Mouse (Mus musculus) heart, postnatal 36 days (tissue): ENCODE data around the gene Selenof. TPM values are rescaled to one million over a fixed set of nuclear protein-coding genes. Genes with fewer than 3 reads are reported as not detected.
A peak's percentile ranks its signal among the peaks of the same experiment; 100 is the strongest.

Source experiments
- DNase-seq, 2 experiments: peaks; one replicate each; pipeline ENCODE4 v3.0.0; 2021 to 2022
- intact Hi-C: fragments of 180-260 bp; cut with DNase I; formaldehyde crosslinking; loops from one replicate; pipeline ENCODE4 v1.15.1; 2025
- total RNA-seq, 2 experiments: library from RNA; stranded (reverse); gene quantifications; 2 replicates each; pipeline ENCODE4 v1.2.3; 2021

Selenof gene
- 100 to 1,000 TPM; 134 to 135 TPM for total RNA-seq

GRCm38 (mm10) chr3:144570047-144570815, at the start of gene Selenof, which contains the start of gene Hs2st1:
Gene Selenof (plus strand): TSS chr3:144570304.
Gene Hs2st1 (minus strand): TSS chr3:144570181.
- intact Hi-C loops, result loop anchor here (2.0 to 5.0 kb wide), 2 partner anchors 47 to 368 kb away; no protein-coding TSS in a partner anchor

GRCm38 (mm10) chr3:144527918-144528317, 42.2 kb upstream of the Selenof start:
- intact Hi-C loops, result no loop called here
- DNase-seq, result no peak

More at GRCm38 (mm10) chr3:144570047-144570815, at the start of gene Selenof, which contains the start of gene Hs2st1:
- peak; percentile 92 to 96 for DNase-seq

- no peak for DNase-seq
- intact Hi-C loops, result loop anchor here (1.0 to 2.0 kb wide), 3 partner anchors 38 to 189 kb away; partner anchors contain the start of gene Sh3glb1
These were observed 39.1 kb upstream of the Selenof start for GRCm38 (mm10) chr3:144531023-144531422.

GRCm38 (mm10) chr3:144535056-144535455, 35.0 kb upstream of the Selenof start:
- intact Hi-C loops, result no loop called here
- no peak for DNase-seq

- intact Hi-C loops, result no loop called here
- DNase-seq, result no peak
These were observed 32.8 kb upstream of the Selenof start for GRCm38 (mm10) chr3:144537078-144537855.

GRCm38 (mm10) chr3:144539051-144539450, 31.1 kb upstream of the Selenof start:
- intact Hi-C loops, result no loop called here
- DNase-seq, result no peak

GRCm38 (mm10) chr3:144540805-144541204, 29.3 kb upstream of the Selenof start:
- intact Hi-C loops, result no loop called here
- DNase-seq, result no peak

- intact Hi-C loops, result no loop called here
- no peak for DNase-seq
These were observed 28.1 kb upstream of the Selenof start for GRCm38 (mm10) chr3:144541906-144542438.

- intact Hi-C loops, result no loop called here
- no peak for DNase-seq
These were observed 25.0 kb upstream of the Selenof start for GRCm38 (mm10) chr3:144545152-144545551.

GRCm38 (mm10) chr3:144545832-144546231, 24.3 kb upstream of the Selenof start:
- intact Hi-C loops, result no loop called here
- DNase-seq, result no peak

GRCm38 (mm10) chr3:144546490-144546889, 23.6 kb upstream of the Selenof start:
- intact Hi-C loops, result no loop called here
- DNase-seq, result no peak

- intact Hi-C loops, result no loop called here
- DNase-seq, result no peak
These were observed 21.8 kb upstream of the Selenof start for GRCm38 (mm10) chr3:144548186-144548845.

- DNase-seq, result no peak
- intact Hi-C loops, result no loop called here
These were observed 20.1 kb upstream of the Selenof start for GRCm38 (mm10) chr3:144550036-144550435.

GRCm38 (mm10) chr3:144550659-144551058, 19.4 kb upstream of the Selenof start:
- DNase-seq, result no peak
- intact Hi-C loops, result no loop called here

GRCm38 (mm10) chr3:144551416-144551815, 18.7 kb upstream of the Selenof start:
- intact Hi-C loops, result no loop called here
- DNase-seq, result no peak

GRCm38 (mm10) chr3:144553942-144554341, 16.2 kb upstream of the Selenof start:
- intact Hi-C loops, result no loop called here
- no peak for DNase-seq

- intact Hi-C loops, result no loop called here
- no peak for DNase-seq
These were observed 15.6 kb upstream of the Selenof start for GRCm38 (mm10) chr3:144554503-144554902.

- no peak for DNase-seq
- intact Hi-C loops, result no loop called here
These were observed 15.0 kb upstream of the Selenof start for GRCm38 (mm10) chr3:144555144-144555543.

GRCm38 (mm10) chr3:144556625-144557324, 13.3 kb upstream of the Selenof start:
- intact Hi-C loops, result no loop called here
- DNase-seq, result no peak

- intact Hi-C loops, result no loop called here
- no peak for DNase-seq
These were observed 11.8 kb upstream of the Selenof start for GRCm38 (mm10) chr3:144558274-144558673.
